Mouse (Mus musculus): ENCODE measurements around the gene Cox19. TPM values are rescaled to one million over a fixed set of nuclear protein-coding genes. Genes with fewer than 3 reads are reported as not detected.

Gene Cox19
- polyA plus RNA-seq, 1 experiment: 52.9 TPM

DNA sequence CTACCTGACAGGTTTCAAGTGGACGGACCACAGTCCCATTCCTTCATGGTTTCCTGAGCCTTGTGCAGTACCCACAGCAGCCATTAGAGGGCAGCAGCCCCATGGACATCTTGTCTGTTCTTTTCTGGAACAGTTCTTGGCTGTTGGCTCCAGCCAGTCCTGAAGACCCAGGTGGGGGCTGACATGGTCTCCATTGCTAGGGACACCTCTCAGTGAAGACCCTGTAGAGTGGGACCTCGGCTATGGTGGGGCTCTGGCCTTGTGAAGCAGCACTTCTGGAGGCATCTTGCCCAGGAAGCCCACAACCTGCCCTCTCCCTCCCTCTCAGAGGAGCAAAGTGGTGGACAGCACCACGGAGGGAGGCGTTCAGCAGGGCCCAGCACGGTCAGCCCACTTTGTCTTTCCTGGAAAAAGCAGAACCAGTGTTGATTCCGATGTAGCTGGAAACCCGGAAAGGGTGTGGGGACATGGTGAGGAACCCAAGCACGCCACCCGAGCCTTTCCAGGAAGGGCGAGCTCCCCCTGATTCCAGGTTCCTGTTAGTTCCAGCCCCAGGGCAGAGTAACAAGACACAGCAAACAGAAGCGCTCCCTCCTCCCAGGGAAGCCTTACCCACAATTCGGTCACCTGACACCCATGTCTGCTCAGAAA is 13.2 kb upstream of the Cox19 start:
- Histone ChIP-seq H3K36me3 (ENCODE audit: control insufficient read depth, insufficient read depth) (no peaks in the 10 kb centered on the region), H3ac (ENCODE audit: control insufficient read depth, insufficient read length, low read depth) (no peak overlapping the region), H3K79me3 (ENCODE audit: low read depth) (no peaks in the 10 kb centered on the region), H3K4me3 (ENCODE audit: insufficient read depth, poor library complexity, severe bottlenecking) (no peak overlapping the region), H3K79me2 (ENCODE audit: control insufficient read depth, insufficient read depth) (no peaks in the 10 kb centered on the region), H3K27me3 (ENCODE audit: control insufficient read depth, insufficient read depth, insufficient read length) (no peaks in the 10 kb centered on the region)
- TF ChIP-seq MYOD1 (IDR thresholded peaks at IDR 0.05; ENCODE audit: control insufficient read depth, insufficient read length, low read depth): no peak
- TF ChIP-seq FOSL1 (IDR thresholded peaks at IDR 0.05; ENCODE audit: insufficient read depth, low read length, poor library complexity, severe bottlenecking): no peak
- no peak for TF ChIP-seq CEBPB (IDR thresholded peaks at IDR 0.05; ENCODE audit: low read depth)
- TF ChIP-seq CTCF (IDR thresholded peaks at IDR 0.05; ENCODE audit: control insufficient read depth, insufficient read depth, insufficient read length): peak; percentile 80
- TF ChIP-seq MYOG (IDR thresholded peaks at IDR 0.05; ENCODE audit: control insufficient read depth, extremely low read depth, insufficient read length): no peak
- no peak for TF ChIP-seq USF1 (IDR thresholded peaks at IDR 0.05; ENCODE audit: low read depth)
- TF ChIP-seq MAX (IDR thresholded peaks at IDR 0.05): no peak

DNA sequence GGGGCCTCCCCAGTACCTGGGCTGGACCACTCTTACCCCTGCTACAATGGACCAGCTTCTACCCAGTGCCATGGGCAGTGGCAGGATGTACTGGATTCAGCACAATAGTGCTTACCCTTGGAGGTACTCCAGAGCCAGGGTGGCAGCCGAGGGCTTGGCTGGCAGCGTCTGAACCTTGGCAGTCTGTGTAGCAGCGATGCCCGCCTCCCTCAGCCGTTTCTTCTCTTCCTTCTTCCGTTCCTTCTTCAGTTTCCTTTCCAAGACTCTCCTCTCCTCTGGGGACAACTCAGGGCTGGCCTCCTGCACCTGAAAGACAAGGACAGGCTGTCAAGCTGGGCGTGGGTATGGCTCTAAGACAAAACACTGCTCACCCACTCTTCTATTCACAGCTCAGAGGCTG is 12.6 kb upstream of the Cox19 start:
- H3K27me3 ChIP-seq (ENCODE audit: control insufficient read depth, insufficient read depth, insufficient read length): no peaks in the 10 kb centered on the region
- H3K79me2 ChIP-seq (ENCODE audit: control insufficient read depth, insufficient read depth): no peaks in the 10 kb centered on the region
- no peak overlapping the region for H3ac ChIP-seq (ENCODE audit: control insufficient read depth, insufficient read length, low read depth)
- H3K36me3 ChIP-seq (ENCODE audit: control insufficient read depth, insufficient read depth): no peaks in the 10 kb centered on the region
- no peak overlapping the region for H3K4me3 ChIP-seq (ENCODE audit: insufficient read depth, poor library complexity, severe bottlenecking)
- TF ChIP-seq CEBPB (IDR thresholded peaks at IDR 0.05; ENCODE audit: low read depth): no peak
- no peak for TF ChIP-seq MYOD1 (IDR thresholded peaks at IDR 0.05; ENCODE audit: control insufficient read depth, insufficient read length, low read depth)
- no peak for TF ChIP-seq MYOG (IDR thresholded peaks at IDR 0.05; ENCODE audit: control insufficient read depth, extremely low read depth, insufficient read length)
- TF ChIP-seq CTCF (IDR thresholded peaks at IDR 0.05; ENCODE audit: control insufficient read depth, insufficient read depth, insufficient read length): no peak
- TF ChIP-seq MAX (IDR thresholded peaks at IDR 0.05): no peak
- TF ChIP-seq FOSL1 (IDR thresholded peaks at IDR 0.05; ENCODE audit: insufficient read depth, low read length, poor library complexity, severe bottlenecking): no peak
- no peak for TF ChIP-seq USF1 (IDR thresholded peaks at IDR 0.05; ENCODE audit: low read depth)
- no peaks in the 10 kb centered on the region for H3K79me3 ChIP-seq (ENCODE audit: low read depth)

GRCm38 (mm10) chr5:139359244-139359643 is 8.0 kb upstream of the Cox19 start:
- Histone ChIP-seq H3K4me3 (ENCODE audit: insufficient read depth, poor library complexity, severe bottlenecking) (no peak overlapping the region), H3K36me3 (ENCODE audit: control insufficient read depth, insufficient read depth) (no peaks in the 10 kb centered on the region), H3K79me3 (ENCODE audit: low read depth) (no peaks in the 10 kb centered on the region), H3K27me3 (ENCODE audit: control insufficient read depth, insufficient read depth, insufficient read length) (no peaks in the 10 kb centered on the region), H3K79me2 (ENCODE audit: control insufficient read depth, insufficient read depth) (no peaks in the 10 kb centered on the region), H3ac (ENCODE audit: control insufficient read depth, insufficient read length, low read depth) (no peak overlapping the region)
- no peak for TF ChIP-seq CTCF (IDR thresholded peaks at IDR 0.05; ENCODE audit: control insufficient read depth, insufficient read depth, insufficient read length)
- no peak for TF ChIP-seq MYOG (IDR thresholded peaks at IDR 0.05; ENCODE audit: control insufficient read depth, extremely low read depth, insufficient read length)
- no peak for TF ChIP-seq USF1 (IDR thresholded peaks at IDR 0.05; ENCODE audit: low read depth)
- TF ChIP-seq CEBPB (IDR thresholded peaks at IDR 0.05; ENCODE audit: low read depth): no peak
- no peak for TF ChIP-seq MYOD1 (IDR thresholded peaks at IDR 0.05; ENCODE audit: control insufficient read depth, insufficient read length, low read depth)
- TF ChIP-seq MAX (IDR thresholded peaks at IDR 0.05): no peak
- no peak for TF ChIP-seq FOSL1 (IDR thresholded peaks at IDR 0.05; ENCODE audit: insufficient read depth, low read length, poor library complexity, severe bottlenecking)

GRCm38 (mm10) chr5:139358653-139359052 is 7.4 kb upstream of the Cox19 start:
- Histone ChIP-seq H3K79me3 (ENCODE audit: low read depth) (no peaks in the 10 kb centered on the region), H3K27me3 (ENCODE audit: control insufficient read depth, insufficient read depth, insufficient read length) (no peaks in the 10 kb centered on the region), H3ac (ENCODE audit: control insufficient read depth, insufficient read length, low read depth) (no peak overlapping the region), H3K36me3 (ENCODE audit: control insufficient read depth, insufficient read depth) (no peaks in the 10 kb centered on the region), H3K4me3 (ENCODE audit: insufficient read depth, poor library complexity, severe bottlenecking) (no peak overlapping the region), H3K79me2 (ENCODE audit: control insufficient read depth, insufficient read depth) (no peaks in the 10 kb centered on the region)
- peak; percentile 60 for TF ChIP-seq CTCF (IDR thresholded peaks at IDR 0.05; ENCODE audit: control insufficient read depth, insufficient read depth, insufficient read length)
- no peak for TF ChIP-seq MYOG (IDR thresholded peaks at IDR 0.05; ENCODE audit: control insufficient read depth, extremely low read depth, insufficient read length)

GRCm38 (mm10) chr5:139355235-139355772 is 4.1 kb upstream of the Cox19 start:
- TF ChIP-seq MYOG (IDR thresholded peaks at IDR 0.05; ENCODE audit: control insufficient read depth, extremely low read depth, insufficient read length) (no peak), CTCF (IDR thresholded peaks at IDR 0.05; ENCODE audit: control insufficient read depth, insufficient read depth, insufficient read length) (peak; percentile 97), FOSL1 (IDR thresholded peaks at IDR 0.05; ENCODE audit: insufficient read depth, low read length, poor library complexity, severe bottlenecking) (no peak)
- Histone ChIP-seq H3K36me3 (ENCODE audit: control insufficient read depth, insufficient read depth) (no peaks in the 10 kb centered on the region), H3K79me2 (ENCODE audit: control insufficient read depth, insufficient read depth) (no peaks in the 10 kb centered on the region), H3ac (ENCODE audit: control insufficient read depth, insufficient read length, low read depth) (no peak overlapping the region), H3K27me3 (ENCODE audit: control insufficient read depth, insufficient read depth, insufficient read length) (peaks cover 25% of the 10 kb centered on the region), H3K79me3 (ENCODE audit: low read depth) (no peaks in the 10 kb centered on the region), H3K4me3 (ENCODE audit: insufficient read depth, poor library complexity, severe bottlenecking) (no peak overlapping the region)

- TF ChIP-seq FOSL1 (IDR thresholded peaks at IDR 0.05; ENCODE audit: insufficient read depth, low read length, poor library complexity, severe bottlenecking) (no peak), MAX (IDR thresholded peaks at IDR 0.05) (no peak), MYOG (IDR thresholded peaks at IDR 0.05; ENCODE audit: control insufficient read depth, extremely low read depth, insufficient read length) (no peak), CEBPB (IDR thresholded peaks at IDR 0.05; ENCODE audit: low read depth) (no peak), MYOD1 (IDR thresholded peaks at IDR 0.05; ENCODE audit: control insufficient read depth, insufficient read length, low read depth) (no peak), USF1 (IDR thresholded peaks at IDR 0.05; ENCODE audit: low read depth) (no peak), CTCF (IDR thresholded peaks at IDR 0.05; ENCODE audit: control insufficient read depth, insufficient read depth, insufficient read length) (no peak)
- Histone ChIP-seq H3K27me3 (ENCODE audit: control insufficient read depth, insufficient read depth, insufficient read length) (peaks cover 28% of the 10 kb centered on the region), H3K79me3 (ENCODE audit: low read depth) (no peaks in the 10 kb centered on the region), H3K36me3 (ENCODE audit: control insufficient read depth, insufficient read depth) (no peaks in the 10 kb centered on the region), H3ac (ENCODE audit: control insufficient read depth, insufficient read length, low read depth) (no peak overlapping the region), H3K79me2 (ENCODE audit: control insufficient read depth, insufficient read depth) (no peaks in the 10 kb centered on the region), H3K4me3 (ENCODE audit: insufficient read depth, poor library complexity, severe bottlenecking) (no peak overlapping the region)
Observed at GRCm38 (mm10) chr5:139353946-139354345, 2.7 kb upstream of the Cox19 start.

All from C2C12 (cell line).